Mouse (Mus musculus): ENCODE measurements around the gene Adat3. TPM values are rescaled to one million over a fixed set of nuclear protein-coding genes. Genes with fewer than 3 reads are reported as not detected.

Gene Adat3
- polyA plus RNA-seq (2015; fragmentation: Nextera tagmentation; extraction: Ambion mirVana), result 5.0 and 7.0 TPM in 2 replicates

DNA sequence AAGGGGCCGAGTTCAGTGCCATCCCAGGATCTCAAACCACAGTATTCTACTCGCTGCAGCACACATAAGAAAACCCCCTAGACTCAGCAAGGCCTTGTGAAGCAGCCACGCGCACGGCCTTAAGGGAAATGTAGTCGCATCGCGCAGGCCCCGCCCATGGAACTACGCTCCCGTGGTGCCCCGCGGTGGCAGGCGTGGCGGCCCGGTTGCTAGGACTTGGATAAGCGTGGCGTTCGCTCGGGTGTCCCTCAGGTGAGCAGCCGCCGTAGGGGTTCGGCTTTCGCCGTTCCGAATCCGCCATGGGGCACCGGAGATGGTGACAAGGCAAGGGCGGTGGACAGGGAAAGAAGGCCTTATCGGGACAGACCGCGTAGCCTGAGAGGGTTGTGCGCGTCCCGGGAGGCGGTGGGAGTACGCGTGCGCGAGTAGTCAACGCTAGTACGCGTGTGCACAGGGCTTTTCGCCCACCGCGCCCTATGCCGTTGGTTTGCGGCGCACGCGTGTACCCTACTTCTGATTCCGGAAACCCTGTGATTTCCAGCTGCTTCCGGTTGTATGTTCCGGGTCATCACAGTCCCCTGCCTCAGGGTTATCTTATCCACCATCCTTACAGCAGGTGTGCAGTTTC, at the start of gene Adat3, which contains the start of gene Scamp4:
Gene Adat3, plus strand, starts transcription at position 183 of the 628 bp plus-strand sequence.
Gene Scamp4, plus strand, starts transcription at position 175 of the 628 bp plus-strand sequence.
- peak within 1 kb of the TSS; percentile 93 for H3K4me2 ChIP-seq
- no peaks in the 10 kb centered on the region for H3K9me3 ChIP-seq (replicated peaks)
- WGBS, result under 1% methylated on average over 54 of the region's 54 CpGs
- peaks cover 22% of the 10 kb centered on the region for H3K4me1 ChIP-seq
- H3K36me3 ChIP-seq, result peaks cover 19% of the 10 kb centered on the region
- H3K4me3 ChIP-seq (replicated peaks), result peak within 1 kb of the TSS; percentile 78
- peak within 1 kb of the TSS; percentile 97 for H3K27ac ChIP-seq (replicated peaks)
- peak; percentile 95 for ATAC-seq (ENCODE audit: low FRiP score)
- no peaks in the 10 kb centered on the region for H3K27me3 ChIP-seq (replicated peaks)
- peak within 1 kb of the TSS; percentile 71 for H3K9ac ChIP-seq (replicated peaks)

- H3K4me1 ChIP-seq, result peaks cover 26% of the 10 kb centered on the region
- H3K4me3 ChIP-seq (replicated peaks), result no peak overlapping the region
- H3K27ac ChIP-seq (replicated peaks), result no peak overlapping the region
- no peaks in the 10 kb centered on the region for H3K27me3 ChIP-seq (replicated peaks)
- WGBS, result 90% methylated on average over 8 of the region's 8 CpGs
- no peak for ATAC-seq (ENCODE audit: low FRiP score)
- peaks cover 19% of the 10 kb centered on the region for H3K36me3 ChIP-seq
- no peaks in the 10 kb centered on the region for H3K9me3 ChIP-seq (replicated peaks)
- no peak overlapping the region for H3K9ac ChIP-seq (replicated peaks)
- no peak overlapping the region for H3K4me2 ChIP-seq
Measured at GRCm38 (mm10) chr10:80553575-80553974, 49.1 kb upstream of the Adat3 start.

GRCm38 (mm10) chr10:80553997-80554396, 48.7 kb upstream of the Adat3 start:
- WGBS, result 92% methylated on average over 6 of the region's 6 CpGs
- Histone ChIP-seq H3K9me3 (replicated peaks) (no peaks in the 10 kb centered on the region), H3K4me1 (peaks cover 28% of the 10 kb centered on the region), H3K4me2 (no peak overlapping the region), H3K4me3 (replicated peaks) (no peak overlapping the region), H3K27ac (replicated peaks) (no peak overlapping the region), H3K9ac (replicated peaks) (no peak overlapping the region), H3K27me3 (replicated peaks) (no peaks in the 10 kb centered on the region), H3K36me3 (peaks cover 18% of the 10 kb centered on the region)
- no peak for ATAC-seq (ENCODE audit: low FRiP score)

GRCm38 (mm10) chr10:80557346-80557965, 45.2 kb upstream of the Adat3 start:
- no peaks in the 10 kb centered on the region for H3K36me3 ChIP-seq
- no peak overlapping the region for H3K27ac ChIP-seq (replicated peaks)
- H3K4me2 ChIP-seq, result no peak overlapping the region
- H3K9me3 ChIP-seq (replicated peaks), result no peaks in the 10 kb centered on the region
- no peak overlapping the region for H3K4me3 ChIP-seq (replicated peaks)
- H3K4me1 ChIP-seq, result peaks cover 49% of the 10 kb centered on the region
- no peak for ATAC-seq (ENCODE audit: low FRiP score)
- H3K27me3 ChIP-seq (replicated peaks), result no peaks in the 10 kb centered on the region
- H3K9ac ChIP-seq (replicated peaks), result no peak overlapping the region
- WGBS, result 35% methylated on average over 5 of the region's 5 CpGs

- no peaks in the 10 kb centered on the region for H3K9me3 ChIP-seq (replicated peaks)
- no peak overlapping the region for H3K9ac ChIP-seq (replicated peaks)
- peaks cover 50% of the 10 kb centered on the region for H3K4me1 ChIP-seq
- no peaks in the 10 kb centered on the region for H3K36me3 ChIP-seq
- no peak for ATAC-seq (ENCODE audit: low FRiP score)
- H3K4me3 ChIP-seq (replicated peaks), result no peak overlapping the region
- no peaks in the 10 kb centered on the region for H3K27me3 ChIP-seq (replicated peaks)
- peak overlapping the region; percentile 82 for H3K4me2 ChIP-seq
- 92% methylated on average over 7 of the region's 7 CpGs for WGBS
- no peak overlapping the region for H3K27ac ChIP-seq (replicated peaks)
Measured at GRCm38 (mm10) chr10:80559431-80559830, 43.2 kb upstream of the Adat3 start.

- peak overlapping the region; percentile 98 for H3K4me3 ChIP-seq (replicated peaks)
- H3K27ac ChIP-seq (replicated peaks), result peak overlapping the region; percentile 94
- peaks cover 47% of the 10 kb centered on the region for H3K4me1 ChIP-seq
- H3K4me2 ChIP-seq, result peak overlapping the region; percentile 82
- 1% methylated on average over 13 of the region's 13 CpGs for WGBS
- no peaks in the 10 kb centered on the region for H3K9me3 ChIP-seq (replicated peaks)
- ATAC-seq (ENCODE audit: low FRiP score), result no peak
- peak overlapping the region; percentile 90 for H3K9ac ChIP-seq (replicated peaks)
- H3K36me3 ChIP-seq, result no peaks in the 10 kb centered on the region
- no peaks in the 10 kb centered on the region for H3K27me3 ChIP-seq (replicated peaks)
Measured at GRCm38 (mm10) chr10:80560621-80561020, 42.1 kb upstream of the Adat3 start.

DNA sequence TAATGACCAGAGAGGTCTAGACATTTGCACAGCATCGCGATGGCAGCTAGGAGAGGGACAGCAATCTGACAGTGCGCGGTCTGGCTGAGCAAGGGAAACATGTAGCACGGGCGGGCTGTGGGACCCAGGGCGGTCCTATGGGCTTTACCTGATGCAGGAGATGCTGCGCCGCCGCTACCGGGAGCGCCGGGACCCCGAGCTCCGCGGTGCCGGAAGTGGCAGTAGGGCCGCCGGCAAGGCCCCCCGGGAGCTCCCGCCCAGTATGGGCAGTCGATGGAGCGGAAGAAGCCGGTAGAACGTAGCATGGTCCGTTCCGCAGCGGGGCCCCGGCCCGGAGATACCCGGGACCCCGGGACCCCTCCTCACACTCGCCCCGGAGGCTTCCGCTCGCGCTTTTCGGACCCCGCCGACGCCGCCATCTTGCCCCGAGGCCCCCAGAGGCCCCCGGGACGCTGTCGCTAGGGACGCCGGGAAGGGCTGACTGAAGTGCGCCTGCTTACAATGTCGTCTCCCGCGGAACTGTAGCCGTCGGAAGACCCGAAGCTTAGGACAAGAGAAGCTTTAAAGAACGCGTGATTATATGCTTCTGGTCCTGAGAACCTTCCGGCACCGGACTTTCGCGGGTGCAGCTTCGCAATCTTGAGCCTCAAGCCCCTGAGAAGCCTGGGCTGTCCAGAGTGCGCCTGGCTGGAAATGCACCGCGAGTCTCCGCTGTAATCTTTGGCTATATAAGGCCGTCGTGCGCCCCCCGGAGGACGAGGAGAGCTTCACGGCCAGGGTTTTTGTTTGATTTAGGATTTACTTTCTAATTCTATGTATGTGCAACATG, 41.4 kb upstream of the Adat3 start, which contains the start of gene Rexo1:
Gene Rexo1, minus strand, starts transcription at position 445 of the 829 bp plus-strand sequence.
- peak within 1 kb of the TSS; percentile 98 for H3K4me3 ChIP-seq (replicated peaks)
- H3K9me3 ChIP-seq (replicated peaks), result no peaks in the 10 kb centered on the region
- peaks cover 51% of the 10 kb centered on the region for H3K4me1 ChIP-seq
- 0% methylated on average over 69 of the region's 72 CpGs for WGBS
- no peaks in the 10 kb centered on the region for H3K27me3 ChIP-seq (replicated peaks)
- peak; percentile 83 for ATAC-seq (ENCODE audit: low FRiP score)
- H3K9ac ChIP-seq (replicated peaks), result peak within 1 kb of the TSS; percentile 90
- H3K36me3 ChIP-seq, result no peaks in the 10 kb centered on the region
- H3K27ac ChIP-seq (replicated peaks), result peak within 1 kb of the TSS; percentile 94
- peak within 1 kb of the TSS; percentile 82 for H3K4me2 ChIP-seq

- H3K27ac ChIP-seq (replicated peaks), result peak overlapping the region; percentile 60
- peaks cover 42% of the 10 kb centered on the region for H3K4me1 ChIP-seq
- H3K9me3 ChIP-seq (replicated peaks), result no peaks in the 10 kb centered on the region
- WGBS, result 11% methylated on average over 17 of the region's 17 CpGs
- no peaks in the 10 kb centered on the region for H3K36me3 ChIP-seq
- H3K27me3 ChIP-seq (replicated peaks), result no peaks in the 10 kb centered on the region
- peak overlapping the region; percentile 12; the same call in 1 of the 2 replicates for H3K4me3 ChIP-seq (replicated peaks)
- ATAC-seq (ENCODE audit: low FRiP score), result peak; percentile 30
- 0 out of 2 replicates have a peak overlapping the region, but pooled peaks have one; percentile 28 for H3K9ac ChIP-seq (replicated peaks)
- H3K4me2 ChIP-seq, result peak overlapping the region; percentile 47
Measured at GRCm38 (mm10) chr10:80566375-80567092, 36.1 kb upstream of the Adat3 start.

- Histone ChIP-seq H3K4me3 (replicated peaks) (no peak overlapping the region), H3K36me3 (no peaks in the 10 kb centered on the region), H3K27ac (replicated peaks) (no peak overlapping the region), H3K27me3 (replicated peaks) (no peaks in the 10 kb centered on the region), H3K4me1 (peaks cover 45% of the 10 kb centered on the region), H3K9me3 (replicated peaks) (no peaks in the 10 kb centered on the region), H3K9ac (replicated peaks) (no peak overlapping the region), H3K4me2 (no peak overlapping the region)
- WGBS, result 97% methylated on average over 29 of the region's 29 CpGs
- ATAC-seq (ENCODE audit: low FRiP score), result no peak
Measured at GRCm38 (mm10) chr10:80568876-80569275, 33.8 kb upstream of the Adat3 start.

- peaks cover 53% of the 10 kb centered on the region for H3K4me1 ChIP-seq
Measured at GRCm38 (mm10) chr10:80569664-80570066, 33.0 kb upstream of the Adat3 start.

DNA sequence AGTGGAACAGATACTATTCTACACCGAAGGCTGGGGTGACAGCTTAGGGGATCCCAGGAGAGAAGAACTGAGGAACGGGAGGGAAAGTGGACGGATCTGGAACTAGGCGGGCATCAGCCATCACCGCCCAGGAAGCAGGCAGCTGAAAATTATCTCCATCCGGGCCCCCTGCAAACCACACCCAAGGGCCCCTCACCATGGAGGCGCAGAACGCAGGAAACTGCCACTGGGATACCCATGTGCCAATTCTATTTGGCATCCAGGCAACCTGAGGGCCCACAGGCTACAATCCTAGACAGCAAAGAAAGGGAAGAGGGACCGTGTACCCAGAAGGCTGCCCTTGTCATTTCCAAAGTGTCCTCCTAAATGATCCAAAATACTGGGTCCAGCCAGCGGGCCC, 32.3 kb upstream of the Adat3 start:
- Histone ChIP-seq H3K27me3 (replicated peaks) (no peaks in the 10 kb centered on the region), H3K9me3 (replicated peaks) (no peaks in the 10 kb centered on the region), H3K4me1 (peaks cover 61% of the 10 kb centered on the region), H3K9ac (replicated peaks) (no peak overlapping the region), H3K27ac (replicated peaks) (0 out of 2 replicates have a peak overlapping the region, but pooled peaks have one; percentile 2), H3K36me3 (no peaks in the 10 kb centered on the region), H3K4me2 (peak overlapping the region; percentile 38; the same call in 1 of the 2 replicates), H3K4me3 (replicated peaks) (no peak overlapping the region)
- WGBS, result 84% methylated on average over 10 of the region's 10 CpGs
- no peak for ATAC-seq (ENCODE audit: low FRiP score)

More at GRCm38 (mm10) chr10:80569664-80570066, 33.0 kb upstream of the Adat3 start:
- no peak for ATAC-seq (ENCODE audit: low FRiP score)
- Histone ChIP-seq H3K4me2 (peak overlapping the region; percentile 3; the same call in 1 of the 2 replicates), H3K27me3 (replicated peaks) (no peaks in the 10 kb centered on the region), H3K36me3 (no peaks in the 10 kb centered on the region), H3K9me3 (replicated peaks) (no peaks in the 10 kb centered on the region), H3K27ac (replicated peaks) (no peak overlapping the region), H3K4me3 (replicated peaks) (no peak overlapping the region), H3K9ac (replicated peaks) (no peak overlapping the region)
- WGBS, result 42% methylated on average over 10 of the region's 10 CpGs

Measured in neural tube, embryonic 15.5 days (tissue).